Mouse (Mus musculus): ENCODE data around the gene Dtx1. TPM values are rescaled to one million over a fixed set of nuclear protein-coding genes. Genes with fewer than 3 reads are reported as not detected.

Dtx1 gene
- total and polyA plus RNA-seq, 2 experiments from 2014 or later = 52.9 to 230 TPM

DNA sequence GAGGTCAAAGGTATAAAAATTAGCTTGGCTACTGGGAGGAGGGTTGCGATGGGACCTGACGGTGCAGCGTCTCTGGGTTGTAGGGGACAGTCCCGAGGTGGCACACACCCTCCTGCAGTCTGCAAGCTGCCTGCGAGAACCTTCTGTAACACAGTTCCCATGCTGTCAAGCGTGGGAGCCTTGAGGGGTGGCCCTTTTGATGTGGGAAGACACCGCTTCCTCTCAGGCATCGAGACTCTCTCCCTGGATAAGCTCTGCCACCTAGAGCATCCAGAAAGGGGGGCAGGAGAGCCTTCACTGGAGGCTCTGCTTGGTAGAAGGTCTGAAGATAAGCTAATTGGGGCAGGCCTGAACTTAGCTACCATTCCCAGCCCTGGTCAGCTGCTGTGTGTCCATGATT lies 26.0 kb downstream of the Dtx1 start:
- ATAC-seq (no peak), DNase-seq (ENCODE audit: low spot score) (no peak)
- Histone ChIP-seq H3K27me3 (ENCODE audit: insufficient read depth, low read length) (no peaks in the 10 kb centered on the region), H3K4me1 (ENCODE audit: insufficient read depth, low read length) (peaks cover 3% of the 10 kb centered on the region; the same call in 1 of the 2 replicates), H3K9ac (replicated peaks; ENCODE audit: low read length) (no peak overlapping the region), H3K27ac (no peak overlapping the region), H3K9me3 (ENCODE audit: low read length) (no peaks in the 10 kb centered on the region), H3K4me3 (ENCODE audit: low read length) (no peak overlapping the region), H3K36me3 (ENCODE audit: insufficient read depth, low read length) (peaks cover 12% of the 10 kb centered on the region), H3K4me2 (ENCODE audit: low read depth, low read length) (no peak overlapping the region)
- 81% methylated on average over 8 of the region's 8 CpGs for WGBS
- no peak for TF ChIP-seq CTCF (IDR thresholded peaks at IDR 0.05; ENCODE audit: low read depth)

DNA sequence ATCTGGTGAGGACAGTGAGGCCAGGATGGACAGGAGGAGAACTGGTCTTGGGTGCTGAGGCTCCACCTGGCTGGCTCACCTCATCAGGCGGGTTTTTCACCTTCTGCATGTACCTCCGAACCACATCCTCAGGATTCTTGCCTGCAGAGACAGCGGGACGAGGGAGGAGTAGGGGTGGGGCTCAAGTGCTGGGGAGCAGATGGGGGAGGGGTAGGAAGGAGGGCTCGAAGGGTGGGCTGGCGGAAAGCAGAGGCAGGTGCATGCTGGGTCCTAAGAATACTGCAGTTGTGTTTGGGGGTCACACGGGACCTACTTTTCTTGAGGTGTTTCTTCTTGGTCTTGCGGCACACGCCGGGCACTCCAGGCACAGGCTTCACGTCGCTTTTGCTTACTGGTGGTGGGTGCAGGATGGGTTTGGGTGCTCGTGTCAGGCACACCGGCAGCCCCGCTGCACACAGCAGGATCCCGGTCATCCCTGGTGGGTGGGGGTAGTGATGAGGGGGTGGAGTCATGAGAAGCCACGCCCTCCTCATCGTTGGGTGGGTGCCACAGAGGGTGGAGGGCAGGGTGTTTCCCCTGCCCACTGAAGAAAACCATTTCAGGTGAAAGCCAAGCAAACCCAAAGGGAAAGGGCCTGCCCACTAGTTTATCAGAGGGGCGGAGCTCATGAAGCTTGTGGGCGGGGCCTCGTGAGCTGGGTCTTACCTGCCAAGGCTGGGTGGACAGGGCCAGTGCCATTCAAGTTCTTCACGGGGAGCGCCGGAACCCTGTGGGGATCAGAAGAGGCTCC lies 28.6 kb downstream of the Dtx1 start:
- TF ChIP-seq CTCF (IDR thresholded peaks at IDR 0.05; ENCODE audit: low read depth) = no peak
- H3K36me3 ChIP-seq (ENCODE audit: insufficient read depth, low read length) = peaks cover 8% of the 10 kb centered on the region
- ATAC-seq = no peak

DNA sequence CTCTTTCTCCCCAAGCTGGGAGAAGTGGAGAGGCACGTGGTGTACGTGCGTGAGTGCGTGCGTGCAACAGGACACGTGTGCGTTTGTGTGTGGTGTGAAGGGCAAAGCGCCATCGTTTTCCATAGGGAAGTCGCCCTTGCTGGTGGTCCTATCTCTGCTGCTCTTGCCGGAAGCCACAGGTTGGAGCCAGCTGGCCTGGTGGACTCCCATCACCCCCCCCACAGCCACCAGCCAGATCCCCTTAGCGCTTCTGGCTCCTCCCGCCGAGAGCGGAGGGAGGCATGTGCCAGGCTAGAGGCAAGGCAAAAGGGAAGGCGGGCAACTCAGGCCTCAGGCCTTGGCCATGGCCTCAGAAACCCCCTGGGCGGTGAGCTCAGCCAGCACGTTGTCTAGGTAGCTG lies 30.8 kb downstream of the Dtx1 start:
- H3K27ac ChIP-seq = peak overlapping the region; percentile 86
- no peak overlapping the region for H3K4me2 ChIP-seq (ENCODE audit: low read depth, low read length)
- no peaks in the 10 kb centered on the region for H3K9me3 ChIP-seq (ENCODE audit: low read length)
- H3K36me3 ChIP-seq (ENCODE audit: insufficient read depth, low read length) = no peaks in the 10 kb centered on the region
- DNase-seq (ENCODE audit: low spot score) = peak; percentile 53
- TF ChIP-seq CTCF (IDR thresholded peaks at IDR 0.05; ENCODE audit: low read depth) = no peak
- no peak for ATAC-seq
- peaks cover 13% of the 10 kb centered on the region for H3K4me1 ChIP-seq (ENCODE audit: insufficient read depth, low read length)
- H3K27me3 ChIP-seq (ENCODE audit: insufficient read depth, low read length) = no peaks in the 10 kb centered on the region
- 74% methylated on average over 18 of the region's 18 CpGs for WGBS
- no peak overlapping the region for H3K4me3 ChIP-seq (ENCODE audit: low read length)
- peak overlapping the region; percentile 28; the same call in 1 of the 2 replicates for H3K9ac ChIP-seq (replicated peaks; ENCODE audit: low read length)

More for the DNA sequence above, 28.6 kb downstream of the Dtx1 start:
- H3K4me1 ChIP-seq (ENCODE audit: insufficient read depth, low read length) = peaks cover 13% of the 10 kb centered on the region
- no peaks in the 10 kb centered on the region for H3K9me3 ChIP-seq (ENCODE audit: low read length)
- 17% methylated on average over 24 of the region's 24 CpGs for WGBS
- no peak overlapping the region for H3K27ac ChIP-seq
- H3K27me3 ChIP-seq (ENCODE audit: insufficient read depth, low read length) = no peaks in the 10 kb centered on the region
- H3K4me3 ChIP-seq (ENCODE audit: low read length) = no peak overlapping the region
- H3K4me2 ChIP-seq (ENCODE audit: low read depth, low read length) = no peak overlapping the region
- no peak overlapping the region for H3K9ac ChIP-seq (replicated peaks; ENCODE audit: low read length)
- no peak for DNase-seq (ENCODE audit: low spot score)

DNA sequence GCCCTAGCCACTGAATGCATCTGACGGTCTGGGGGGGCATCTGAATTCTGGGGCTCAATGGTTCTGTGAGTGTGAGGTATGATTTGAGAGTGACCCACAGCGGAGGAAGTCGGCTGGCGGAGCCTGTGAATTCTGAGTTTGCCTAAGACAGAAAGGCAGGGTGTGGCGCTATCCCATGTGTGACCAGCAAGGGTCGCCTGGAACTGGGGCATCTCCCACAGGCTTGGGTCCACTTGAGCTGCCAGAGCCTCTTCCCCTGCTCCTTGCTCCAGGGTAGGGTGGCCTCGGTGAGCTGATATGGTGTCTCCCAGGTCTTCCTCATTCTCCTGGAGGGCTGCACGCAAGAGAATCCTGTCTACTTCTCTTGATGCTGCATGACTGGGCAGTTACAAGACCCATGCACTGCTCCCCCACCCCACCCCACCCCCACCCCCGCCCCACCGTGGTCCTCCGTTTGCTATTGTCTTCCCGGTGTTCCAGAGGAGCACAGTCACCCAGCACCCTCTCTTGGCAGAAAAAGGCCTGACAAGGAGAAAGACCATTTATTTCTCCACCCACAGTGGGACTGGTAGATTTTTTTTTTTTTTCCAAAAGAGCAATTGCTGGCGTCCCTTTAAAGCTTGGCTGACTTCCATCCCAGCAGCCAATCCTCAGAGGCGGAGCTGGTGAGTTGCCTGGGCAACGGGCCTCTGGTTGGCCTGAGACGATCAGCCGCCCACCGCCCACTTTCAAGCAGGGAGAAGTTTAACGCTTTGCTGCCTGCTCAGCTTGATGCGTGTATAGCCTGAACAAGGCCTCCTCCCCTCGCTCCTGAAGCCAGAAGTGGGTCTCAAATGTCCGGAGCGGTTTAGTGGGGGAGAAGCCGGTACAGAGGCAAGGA lies 31.8 kb downstream of the Dtx1 start:
- peak; percentile 87 for ATAC-seq

DNA sequence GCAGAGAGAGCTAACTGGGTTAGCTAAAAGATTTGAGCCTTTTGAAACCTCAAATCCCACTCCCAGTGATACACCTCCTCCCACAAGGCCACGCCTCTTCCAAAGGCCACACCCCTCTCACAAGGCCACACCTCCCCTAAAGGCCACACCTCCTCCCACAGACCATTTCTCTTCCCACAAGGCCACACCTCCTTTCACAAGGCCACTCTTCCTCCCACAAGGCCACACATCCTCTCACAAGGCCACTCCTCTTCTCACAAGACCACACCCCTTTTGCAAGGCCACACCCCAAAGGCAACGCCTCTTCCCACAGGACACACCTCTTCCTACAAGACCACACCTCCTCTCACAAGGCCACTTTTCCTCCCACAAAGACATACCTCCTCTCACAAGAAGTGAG lies 34.2 kb downstream of the Dtx1 start:
- peak; percentile 47 for DNase-seq (ENCODE audit: low spot score)
- no peaks in the 10 kb centered on the region for H3K36me3 ChIP-seq (ENCODE audit: insufficient read depth, low read length)
- TF ChIP-seq CTCF (IDR thresholded peaks at IDR 0.05; ENCODE audit: low read depth) = no peak
- no peak overlapping the region for H3K4me3 ChIP-seq (ENCODE audit: low read length)
- no peak overlapping the region for H3K4me2 ChIP-seq (ENCODE audit: low read depth, low read length)
- no peak overlapping the region for H3K9ac ChIP-seq (replicated peaks; ENCODE audit: low read length)
- H3K27me3 ChIP-seq (ENCODE audit: insufficient read depth, low read length) = no peaks in the 10 kb centered on the region
- no peaks in the 10 kb centered on the region for H3K9me3 ChIP-seq (ENCODE audit: low read length)
- WGBS = 24% methylated on average over 2 of the region's 2 CpGs
- no peak overlapping the region for H3K27ac ChIP-seq
- 0 out of 2 replicates have a peak, but pooled peaks have one; percentile 16 for ATAC-seq
- H3K4me1 ChIP-seq (ENCODE audit: insufficient read depth, low read length) = peaks cover 13% of the 10 kb centered on the region

More for the DNA sequence above, 31.8 kb downstream of the Dtx1 start:
- Histone ChIP-seq H3K4me3 (ENCODE audit: low read length) (0 out of 2 replicates have a peak overlapping the region, but pooled peaks have one; percentile 8), H3K4me2 (ENCODE audit: low read depth, low read length) (peak overlapping the region; percentile 50), H3K27ac (peak overlapping the region; percentile 86), H3K27me3 (ENCODE audit: insufficient read depth, low read length) (no peaks in the 10 kb centered on the region), H3K4me1 (ENCODE audit: insufficient read depth, low read length) (peaks cover 13% of the 10 kb centered on the region), H3K9ac (replicated peaks; ENCODE audit: low read length) (peak overlapping the region; percentile 28), H3K36me3 (ENCODE audit: insufficient read depth, low read length) (no peaks in the 10 kb centered on the region), H3K9me3 (ENCODE audit: low read length) (no peaks in the 10 kb centered on the region)
- peak; percentile 99 for DNase-seq (ENCODE audit: low spot score)
- 1% methylated on average over 24 of the region's 24 CpGs for WGBS
- peak; percentile 78 for TF ChIP-seq CTCF (IDR thresholded peaks at IDR 0.05; ENCODE audit: low read depth)

GRCm38 (mm10) chr5:120674229-120675145 lies 37.2 kb downstream of the Dtx1 start:
- H3K4me2 ChIP-seq (ENCODE audit: low read depth, low read length) = no peak overlapping the region
- no peak overlapping the region for H3K4me3 ChIP-seq (ENCODE audit: low read length)
- H3K9ac ChIP-seq (replicated peaks; ENCODE audit: low read length) = no peak overlapping the region
- H3K27ac ChIP-seq = no peak overlapping the region
- H3K36me3 ChIP-seq (ENCODE audit: insufficient read depth, low read length) = no peaks in the 10 kb centered on the region
- no peaks in the 10 kb centered on the region for H3K9me3 ChIP-seq (ENCODE audit: low read length)
- peaks cover 3% of the 10 kb centered on the region; the same call in 1 of the 2 replicates for H3K4me1 ChIP-seq (ENCODE audit: insufficient read depth, low read length)
- no peaks in the 10 kb centered on the region for H3K27me3 ChIP-seq (ENCODE audit: insufficient read depth, low read length)
- ATAC-seq (peak; percentile 33; the same call in 1 of the 2 replicates), DNase-seq (ENCODE audit: low spot score) (peak; percentile 68)
- TF ChIP-seq CTCF (IDR thresholded peaks at IDR 0.05; ENCODE audit: low read depth) = no peak
- 24% methylated on average over 21 of the region's 21 CpGs for WGBS
